Comparison of ENCODE assay signal across 10 mouse cellular contexts in the genomic region with DNA sequence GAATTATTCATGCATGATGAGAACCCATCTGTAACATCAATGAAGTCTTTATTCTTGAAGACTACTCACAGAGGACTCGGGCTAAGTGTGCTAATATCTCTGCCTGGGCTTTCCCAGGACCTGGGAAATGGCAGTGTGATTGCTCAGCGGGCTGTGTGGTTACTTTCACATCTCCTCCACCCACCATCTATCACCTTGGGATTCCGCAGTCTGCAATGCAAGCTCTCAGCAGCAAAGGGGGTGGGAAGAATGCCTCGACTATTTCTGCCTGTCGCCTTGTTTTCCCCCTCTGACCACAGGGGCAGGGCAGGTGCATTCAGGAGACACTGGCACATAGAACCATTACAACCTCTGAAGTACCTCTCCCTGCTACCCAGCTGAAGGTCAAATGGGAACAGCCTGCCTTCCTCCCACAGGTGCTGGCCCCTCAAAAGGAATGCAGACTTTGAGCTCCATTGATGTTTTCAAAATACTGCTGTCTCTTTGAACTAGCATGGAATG.
DNase-seq lines count a peak whose midpoint lies in the region; ATAC-seq and TF ChIP-seq lines count a peak whose summit lies in the region.
"Had no signal": no experiment of that assay in that cellular context is flagged by ENCODE, and none has a peak within 500 bp of the region (broad histone marks: within the 10 kb centered on the region; RNA-seq: fewer than 3 reads in every experiment).

No protein-coding gene starts in this region.

- 53% methylated on average over 5 of the region's 5 CpGs for WGBS in midbrain, embryonic 10.5 days
- 48% methylated on average over 5 of the region's 5 CpGs for WGBS in midbrain, postnatal 0 days
- 25% methylated on average over 5 of the region's 5 CpGs for WGBS in neural tube, embryonic 12.5 days
- WGBS in cerebellum, adult 2 months, result 56% methylated on average over 5 of the region's 5 CpGs

- no peak for TF ChIP-seq CTCF in midbrain, postnatal 0 days (IDR thresholded peaks at IDR 0.05)
- no peak for TF ChIP-seq CTCF in cerebellum, adult 2 months (IDR thresholded peaks at IDR 0.05; ENCODE audit: borderline replicate concordance, insufficient read depth, low read depth, low read length)

- H3K27me3 ChIP-seq in midbrain, embryonic 10.5 days (ENCODE audit: low read depth, poor library complexity, severe bottlenecking), result no peaks in the 10 kb centered on the region
- H3K27me3 ChIP-seq in midbrain, postnatal 0 days (ENCODE audit: insufficient read depth, low read length), result no peaks in the 10 kb centered on the region
- H3K27me3 ChIP-seq in neural tube, embryonic 12.5 days (replicated peaks), result no peaks in the 10 kb centered on the region
- H3K27me3 ChIP-seq in cerebellum, adult 2 months (ENCODE audit: control insufficient read depth, insufficient read depth, low read length), result no peaks in the 10 kb centered on the region
- H3K27me3 ChIP-seq: heart, embryonic 12.5 days had no signal

- peaks cover 38% of the 10 kb centered on the region for H3K4me1 ChIP-seq in midbrain, embryonic 10.5 days
- H3K4me1 ChIP-seq in midbrain, postnatal 0 days (ENCODE audit: insufficient read depth, low read length), result no peaks in the 10 kb centered on the region; the same call in 1 of the 2 replicates
- H3K4me1 ChIP-seq in neural tube, embryonic 12.5 days, result peaks cover 26% of the 10 kb centered on the region
- peaks cover 4% of the 10 kb centered on the region; the same call in 1 of the 2 replicates for H3K4me1 ChIP-seq in cerebellum, adult 2 months (ENCODE audit: control insufficient read depth, insufficient read depth, low read length)

- H3K4me2 ChIP-seq in midbrain, postnatal 0 days (ENCODE audit: low read depth, low read length, poor library complexity, severe bottlenecking), result no peak overlapping the region
- H3K4me2 ChIP-seq in neural tube, embryonic 12.5 days (replicated peaks), result no peak overlapping the region
- H3K4me2 ChIP-seq: heart, embryonic 12.5 days had no signal

- DNase-seq in midbrain, embryonic 10.5 days (ENCODE audit: low spot score), result no peak
- DNase-seq in midbrain, postnatal 0 days (ENCODE audit: low spot score), result no peak
- DNase-seq in embryo, embryonic 10 days (ENCODE audit: low spot score), result peak; percentile 44
- DNase-seq in kidney, adult 18-20 months, result peak; percentile 12
- no peak for DNase-seq in thymus, postnatal 36 days
- no peak for DNase-seq in cerebellum, adult 2 months
- DNase-seq: layer of hippocampus, adult 9-11 months; lung, postnatal 14 days had no signal

- no peak overlapping the region for H3K4me3 ChIP-seq in midbrain, embryonic 10.5 days
- no peak overlapping the region for H3K4me3 ChIP-seq in midbrain, postnatal 0 days (ENCODE audit: low read depth, low read length)
- no peak overlapping the region for H3K4me3 ChIP-seq in neural tube, embryonic 12.5 days
- H3K4me3 ChIP-seq in cerebellum, adult 2 months (replicated peaks; ENCODE audit: insufficient read depth, low read depth, low read length), result no peak overlapping the region
- H3K4me3 ChIP-seq: heart, embryonic 12.5 days had no signal

- peaks cover 27% of the 10 kb centered on the region for H3K36me3 ChIP-seq in midbrain, embryonic 10.5 days
- H3K36me3 ChIP-seq in midbrain, postnatal 0 days (ENCODE audit: insufficient read depth, low read length), result no peaks in the 10 kb centered on the region
- no peaks in the 10 kb centered on the region for H3K36me3 ChIP-seq in neural tube, embryonic 12.5 days
- H3K36me3 ChIP-seq: heart, embryonic 12.5 days had no signal

- TF ChIP-seq POLR2A in cerebellum, adult 2 months (IDR thresholded peaks at IDR 0.05; ENCODE audit: borderline replicate concordance, insufficient read depth, low read length), result no peak

- no peak for ATAC-seq in midbrain, postnatal 0 days (ENCODE audit: low FRiP score)
- peak; percentile 19 for ATAC-seq in neural tube, embryonic 12.5 days (ENCODE audit: low FRiP score, low read depth)

- H3K9ac ChIP-seq in midbrain, postnatal 0 days (replicated peaks; ENCODE audit: low read length, poor library complexity, severe bottlenecking), result no peak overlapping the region
- H3K9ac ChIP-seq in neural tube, embryonic 12.5 days, result no peak overlapping the region
- H3K9ac ChIP-seq: heart, embryonic 12.5 days had no signal

- H3K27ac ChIP-seq in midbrain, embryonic 10.5 days (replicated peaks), result peak overlapping the region; percentile 34
- no peak overlapping the region for H3K27ac ChIP-seq in midbrain, postnatal 0 days (ENCODE audit: low read depth, low read length)
- H3K27ac ChIP-seq in neural tube, embryonic 12.5 days, result no peak overlapping the region
- no peak overlapping the region for H3K27ac ChIP-seq in cerebellum, adult 2 months (ENCODE audit: insufficient read depth, low read length)

- H3K9me3 ChIP-seq in midbrain, embryonic 10.5 days (replicated peaks), result no peaks in the 10 kb centered on the region
- no peaks in the 10 kb centered on the region for H3K9me3 ChIP-seq in midbrain, postnatal 0 days (ENCODE audit: low read length)
- H3K9me3 ChIP-seq in neural tube, embryonic 12.5 days, result 0 out of 2 replicates have a peak, but pooled peaks cover 5% of the 10 kb centered on the region

Comparison
In these comparisons a context has a peak if more than half of its experiments do, and no peak if none do; other contexts are left out.
1. DNase-seq: peak in embryo, embryonic 10 days (single experiment) and kidney, adult 18-20 months (single experiment); none in midbrain, embryonic 10.5 days (single experiment), midbrain, postnatal 0 days (single experiment), thymus, postnatal 36 days (0 of 2) and cerebellum, adult 2 months (0 of 2).